Mouse (Mus musculus): ENCODE measurements at regions not wholly inside any gene's neighbourhood (a gene's known extent, or its start where the extent isn't known, plus 50 kb on each side); places are given as distances from the start of the nearest gene placed in this dataset.
A peak's percentile ranks its signal among the peaks of the same experiment; 100 is the strongest.

DNA sequence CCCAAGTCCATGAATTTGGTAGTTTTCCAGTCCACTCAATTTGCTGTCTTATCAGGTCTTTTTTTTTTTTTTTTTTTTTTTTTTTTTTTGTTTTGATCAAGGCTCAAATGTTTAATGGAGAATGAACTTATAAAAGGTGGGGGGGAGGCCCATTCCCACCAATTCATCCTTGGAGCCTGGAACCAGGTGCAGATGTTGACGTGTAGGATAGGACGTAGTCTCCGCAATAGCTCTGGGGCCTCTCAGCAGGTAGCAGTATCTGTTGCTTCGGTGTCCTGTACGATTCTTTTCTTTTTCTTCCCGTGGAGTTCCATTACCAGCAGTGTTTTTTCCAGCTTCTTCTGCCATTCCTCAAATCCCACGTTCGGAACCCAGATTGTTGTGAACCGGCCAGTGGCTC, 1296.3 kb upstream of the Ppp6c start:
- H3K27me3 ChIP-seq (replicated peaks): no peaks in the 10 kb centered on the region
- no peaks in the 10 kb centered on the region for H3K36me3 ChIP-seq
- no peak overlapping the region for H3K9ac ChIP-seq
- no peaks in the 10 kb centered on the region for H3K9me3 ChIP-seq
- H3K4me1 ChIP-seq: no peaks in the 10 kb centered on the region
- no peak for ATAC-seq (ENCODE audit: low FRiP score, low read depth)
- H3K27ac ChIP-seq: no peak overlapping the region
- H3K4me3 ChIP-seq: no peak overlapping the region
- 91% methylated on average over 9 of the region's 9 CpGs for WGBS
- H3K4me2 ChIP-seq (replicated peaks): no peak overlapping the region

DNA sequence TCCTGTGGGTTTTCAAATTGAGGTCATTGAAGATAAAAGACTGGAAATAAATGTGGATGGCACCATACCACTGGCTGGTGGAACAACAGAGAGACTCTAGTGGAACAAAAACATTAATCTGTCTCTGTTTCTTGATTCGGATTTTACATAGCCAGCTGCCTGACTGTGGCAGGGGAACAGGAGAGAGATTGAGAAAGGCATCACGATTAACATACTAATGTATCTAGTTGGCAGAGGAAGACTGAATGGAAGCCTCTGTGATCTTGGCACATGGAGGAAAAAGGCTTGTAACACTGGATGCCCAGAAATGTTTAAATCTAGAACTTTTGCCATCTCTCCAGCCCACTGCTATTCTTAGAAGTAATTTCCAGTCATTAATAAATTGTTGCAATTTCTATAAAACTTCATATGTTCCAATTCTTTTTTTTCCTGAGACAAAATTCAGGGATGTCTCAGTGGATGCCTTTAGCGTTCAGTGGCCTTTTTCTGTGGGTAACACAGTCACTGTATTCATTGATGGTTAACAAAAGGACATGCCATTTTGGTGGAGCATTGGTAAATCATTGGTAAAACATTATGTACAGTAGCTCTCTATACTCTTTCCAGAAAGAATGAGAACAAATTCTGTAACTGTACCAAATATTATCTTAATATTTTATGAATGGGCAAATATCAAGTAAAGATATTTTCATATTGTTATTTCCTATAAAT, 1284.5 kb upstream of the Ppp6c start:
- no peak overlapping the region for H3K9ac ChIP-seq
- no peaks in the 10 kb centered on the region for H3K9me3 ChIP-seq
- H3K36me3 ChIP-seq: no peaks in the 10 kb centered on the region
- no peak overlapping the region for H3K4me2 ChIP-seq (replicated peaks)
- no peaks in the 10 kb centered on the region for H3K27me3 ChIP-seq (replicated peaks)
- no peak overlapping the region for H3K4me3 ChIP-seq
- H3K4me1 ChIP-seq: no peaks in the 10 kb centered on the region
- H3K27ac ChIP-seq: no peak overlapping the region
- peak; percentile 41; the same call in 1 of the 2 replicates for ATAC-seq (ENCODE audit: low FRiP score, low read depth)
- 55% methylated on average over 3 of the region's 3 CpGs for WGBS

DNA sequence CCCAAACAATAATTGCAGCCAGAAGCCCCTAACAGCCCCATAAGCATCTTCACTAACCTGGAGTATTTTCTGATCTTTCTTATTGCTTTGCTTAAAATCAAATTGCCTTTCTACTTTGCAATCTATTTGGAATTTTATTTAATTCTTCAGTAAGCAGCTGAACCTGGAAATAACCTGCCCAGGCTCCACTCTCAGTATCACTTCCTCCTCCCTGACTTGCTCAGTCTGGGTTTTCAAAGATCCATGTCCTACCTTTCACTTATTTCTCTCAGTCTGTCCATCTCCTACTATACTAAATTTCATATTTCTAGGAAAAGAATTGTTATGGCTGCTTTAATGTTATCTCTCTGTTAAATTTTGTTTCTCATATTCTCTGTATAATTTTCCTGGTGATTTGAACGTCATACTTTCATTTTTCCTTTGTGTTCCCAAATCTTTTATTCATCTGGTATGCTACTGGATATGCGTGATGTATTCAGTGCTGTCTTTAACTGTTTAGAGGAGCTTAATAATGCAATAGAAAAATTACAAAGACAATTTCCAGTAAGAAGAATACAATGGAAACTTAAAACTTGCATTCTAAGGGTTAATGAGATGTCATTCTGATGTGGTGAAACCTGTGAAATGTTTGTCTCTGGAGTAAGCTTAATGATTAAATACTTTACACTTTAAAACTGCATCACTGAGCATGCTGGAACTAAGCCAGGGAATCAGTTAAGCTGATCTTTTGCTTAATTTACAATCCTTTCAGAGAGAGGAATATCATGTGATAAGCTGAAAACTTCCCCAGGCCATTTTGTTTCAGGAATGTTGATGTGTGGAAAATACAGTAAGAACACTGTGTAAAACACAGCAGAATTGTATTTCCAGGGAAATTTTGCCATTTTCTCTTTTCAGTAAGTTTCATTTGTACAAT, 1252.8 kb upstream of the Ppp6c start:
- Histone ChIP-seq H3K4me1 (no peaks in the 10 kb centered on the region), H3K27ac (no peak overlapping the region), H3K36me3 (no peaks in the 10 kb centered on the region), H3K4me3 (no peak overlapping the region), H3K9me3 (no peaks in the 10 kb centered on the region), H3K4me2 (replicated peaks) (no peak overlapping the region), H3K27me3 (replicated peaks) (no peaks in the 10 kb centered on the region), H3K9ac (no peak overlapping the region)
- 83% methylated on average over 2 of the region's 2 CpGs for WGBS
- no peak for ATAC-seq (ENCODE audit: low FRiP score, low read depth)

GRCm38 (mm10) chr2:40477414-40477813, 1251.2 kb upstream of the Ppp6c start:
- Histone ChIP-seq H3K4me2 (replicated peaks) (no peak overlapping the region), H3K4me1 (no peaks in the 10 kb centered on the region), H3K9me3 (no peaks in the 10 kb centered on the region), H3K9ac (no peak overlapping the region), H3K27ac (no peak overlapping the region), H3K4me3 (no peak overlapping the region), H3K36me3 (no peaks in the 10 kb centered on the region), H3K27me3 (replicated peaks) (no peaks in the 10 kb centered on the region)
- ATAC-seq (ENCODE audit: low FRiP score, low read depth): no peak

DNA sequence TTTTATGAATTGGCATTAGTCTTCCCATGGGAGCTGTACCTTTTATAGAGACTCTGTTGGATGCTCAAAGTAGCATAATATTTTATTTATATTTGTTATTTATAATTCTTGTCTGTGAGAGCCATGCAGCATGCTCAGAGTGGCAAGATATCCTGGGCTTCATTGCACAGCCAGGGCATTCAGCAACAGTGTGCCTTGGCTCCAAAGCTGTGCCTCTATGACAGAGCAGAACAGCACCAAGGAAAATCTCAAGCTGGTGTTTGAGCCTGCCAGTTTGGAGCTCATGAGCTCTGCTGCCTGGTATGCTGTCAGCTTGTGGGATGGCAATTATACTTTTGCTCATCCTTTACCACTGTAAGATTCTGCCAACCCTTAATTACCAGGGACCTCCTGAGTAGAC, 1230.1 kb upstream of the Ppp6c start:
- no peaks in the 10 kb centered on the region for H3K9me3 ChIP-seq

GRCm38 (mm10) chr2:40432821-40433490, 1206.7 kb upstream of the Ppp6c start:
- Histone ChIP-seq H3K9ac (no peak overlapping the region), H3K4me1 (no peaks in the 10 kb centered on the region), H3K4me2 (replicated peaks) (no peak overlapping the region), H3K4me3 (no peak overlapping the region), H3K27me3 (replicated peaks) (no peaks in the 10 kb centered on the region), H3K27ac (no peak overlapping the region), H3K36me3 (no peaks in the 10 kb centered on the region), H3K9me3 (no peaks in the 10 kb centered on the region)
- 92% methylated on average over 3 of the region's 3 CpGs for WGBS
- ATAC-seq (ENCODE audit: low FRiP score, low read depth): no peak

More for the DNA sequence above, 1230.1 kb upstream of the Ppp6c start:
- Histone ChIP-seq H3K4me1 (no peaks in the 10 kb centered on the region), H3K36me3 (no peaks in the 10 kb centered on the region), H3K27me3 (replicated peaks) (no peaks in the 10 kb centered on the region), H3K27ac (no peak overlapping the region), H3K4me2 (replicated peaks) (no peak overlapping the region), H3K9ac (no peak overlapping the region), H3K4me3 (no peak overlapping the region)
- ATAC-seq (ENCODE audit: low FRiP score, low read depth): no peak

DNA sequence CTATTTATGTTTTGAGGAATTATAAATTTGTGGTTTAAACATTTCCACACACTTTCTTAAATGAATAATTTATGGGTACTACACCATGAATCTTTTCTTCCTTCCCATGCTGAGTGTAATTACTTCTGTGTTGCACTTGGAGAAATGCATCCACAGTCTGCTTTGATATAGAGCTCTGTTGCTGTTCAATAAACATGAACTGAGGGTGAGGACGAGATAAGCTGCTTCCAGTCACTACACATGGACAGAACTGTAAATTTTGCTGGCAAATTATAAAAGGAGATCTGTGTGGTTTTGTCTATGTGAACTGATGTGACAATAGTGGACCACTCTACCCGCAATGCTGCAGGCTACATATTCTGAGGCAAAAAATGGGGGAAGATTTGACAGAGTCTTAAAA, 1205.1 kb upstream of the Ppp6c start:
- WGBS: 52% methylated on average over 2 of the region's 2 CpGs
- Histone ChIP-seq H3K36me3 (no peaks in the 10 kb centered on the region), H3K4me3 (no peak overlapping the region), H3K4me1 (no peaks in the 10 kb centered on the region), H3K4me2 (replicated peaks) (no peak overlapping the region), H3K27me3 (replicated peaks) (no peaks in the 10 kb centered on the region), H3K9me3 (no peaks in the 10 kb centered on the region), H3K9ac (no peak overlapping the region), H3K27ac (no peak overlapping the region)
- ATAC-seq (ENCODE audit: low FRiP score, low read depth): no peak; the same call in 1 of the 2 replicates

DNA sequence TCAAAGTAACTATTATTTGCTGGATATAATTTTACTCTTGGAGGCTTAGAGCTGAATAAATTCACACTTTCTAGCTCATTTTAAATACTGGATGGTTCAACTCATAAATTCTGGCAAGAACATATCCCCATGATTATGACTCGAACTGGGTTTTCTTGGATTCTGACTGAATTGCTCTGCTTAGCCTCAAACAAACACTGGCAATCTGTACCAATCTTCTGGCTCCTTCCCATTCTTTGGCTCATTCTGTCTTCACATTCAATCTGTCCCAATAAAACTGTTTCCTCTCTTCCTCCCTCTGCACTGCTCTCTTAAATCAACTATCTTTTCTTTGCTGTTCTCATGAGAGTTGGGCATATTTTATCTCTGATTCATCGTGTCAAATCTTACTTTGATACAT, 1176.2 kb upstream of the Ppp6c start:
- H3K4me2 ChIP-seq (replicated peaks): no peak overlapping the region
- no peak overlapping the region for H3K4me3 ChIP-seq
- no peak for ATAC-seq (ENCODE audit: low FRiP score, low read depth)
- no peaks in the 10 kb centered on the region for H3K36me3 ChIP-seq
- no peaks in the 10 kb centered on the region for H3K4me1 ChIP-seq
- no peak overlapping the region for H3K27ac ChIP-seq
- H3K9me3 ChIP-seq: peaks cover 10% of the 10 kb centered on the region
- no peak overlapping the region for H3K9ac ChIP-seq
- 84% methylated on average over 2 of the region's 2 CpGs for WGBS
- H3K27me3 ChIP-seq (replicated peaks): no peaks in the 10 kb centered on the region

Measured in neural tube, embryonic 12.5 days (tissue).